Mouse (Mus musculus): Measurements from ENCODE around the gene Timm10b. TPM values are rescaled to one million over a fixed set of nuclear protein-coding genes. Genes with fewer than 3 reads are reported as not detected.

Gene Timm10b
- polyA plus RNA-seq, 1 experiment from 2014 or later, result 173 TPM

DNA sequence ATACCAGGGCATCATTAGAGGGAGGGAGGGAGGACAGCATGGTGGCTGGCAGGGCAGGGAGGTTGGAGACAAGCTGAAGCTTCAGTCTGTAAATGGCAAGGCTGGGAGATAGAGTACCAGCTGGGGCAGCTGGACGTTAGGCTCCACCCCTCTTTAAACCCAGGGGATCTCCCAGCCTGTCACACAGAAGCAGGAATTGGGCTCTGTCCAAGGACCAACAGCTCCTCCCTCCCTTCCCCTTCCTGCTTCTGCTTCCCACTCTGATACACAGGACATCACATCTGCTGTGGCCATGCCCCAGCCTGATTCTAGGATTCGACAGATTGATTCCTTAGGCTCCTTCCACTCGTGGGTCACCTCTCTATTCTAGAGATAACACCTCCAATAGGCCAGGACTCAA, 11.2 kb upstream of the Timm10b start:
- H3K27ac ChIP-seq, result no peak overlapping the region
- H3K4me1 ChIP-seq, result peaks cover 10% of the 10 kb centered on the region
- DNase-seq (ENCODE audit: low spot score), result no peak
- no peaks in the 10 kb centered on the region for H3K9me3 ChIP-seq (replicated peaks)
- H3K4me3 ChIP-seq, result no peak overlapping the region
- H3K27me3 ChIP-seq (ENCODE audit: low read depth, poor library complexity, severe bottlenecking), result no peaks in the 10 kb centered on the region
- WGBS, result 38% methylated on average over 3 of the region's 3 CpGs
- H3K36me3 ChIP-seq, result peaks cover 17% of the 10 kb centered on the region

DNA sequence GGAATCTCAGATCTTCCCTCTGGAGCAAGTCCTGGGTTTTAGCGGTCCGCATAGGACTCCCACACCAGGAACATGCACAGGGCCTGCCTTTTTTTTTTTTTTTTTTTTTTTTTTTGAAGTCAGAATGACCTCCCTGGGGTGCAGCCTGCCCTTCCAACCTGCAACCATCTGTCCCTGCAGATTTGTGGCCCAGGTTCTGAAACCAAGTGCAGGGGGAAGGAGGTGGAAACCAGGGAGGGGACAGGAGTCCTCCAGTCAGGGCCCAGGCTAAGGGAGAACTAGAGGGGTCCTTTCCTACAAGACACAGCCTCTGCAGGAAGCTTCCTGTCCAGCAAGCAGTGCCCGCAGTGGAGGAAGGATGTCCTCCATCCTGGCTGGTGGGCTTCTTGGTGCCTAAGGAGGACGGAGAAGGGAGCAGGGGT, 7.3 kb upstream of the Timm10b start:
- peaks cover 6% of the 10 kb centered on the region for H3K27me3 ChIP-seq (ENCODE audit: low read depth, poor library complexity, severe bottlenecking)
- 26% methylated on average over 4 of the region's 4 CpGs for WGBS
- peaks cover 20% of the 10 kb centered on the region for H3K4me1 ChIP-seq
- H3K4me3 ChIP-seq, result peak overlapping the region; percentile 76
- DNase-seq (ENCODE audit: low spot score), result peak; percentile 51
- H3K27ac ChIP-seq, result peak overlapping the region; percentile 88
- no peaks in the 10 kb centered on the region for H3K9me3 ChIP-seq (replicated peaks)
- peaks cover 25% of the 10 kb centered on the region for H3K36me3 ChIP-seq

- Histone ChIP-seq H3K9me3 (replicated peaks) (no peaks in the 10 kb centered on the region), H3K27ac (peak within 1 kb of the TSS; percentile 88), H3K4me3 (peak within 1 kb of the TSS; percentile 76), H3K4me1 (peaks cover 20% of the 10 kb centered on the region), H3K36me3 (peaks cover 32% of the 10 kb centered on the region), H3K27me3 (ENCODE audit: low read depth, poor library complexity, severe bottlenecking) (peaks cover 6% of the 10 kb centered on the region)
- WGBS, result under 1% methylated on average over 66 of the region's 71 CpGs
- DNase-seq (ENCODE audit: low spot score), result peak; percentile 94
Measured at GRCm38 (mm10) chr7:105633127-105633800, 6.6 kb upstream of the Timm10b start, which contains the start of gene Trim3. Trim3 (minus strand) TSS chr7:105633571.

GRCm38 (mm10) chr7:105633801-105634135, 6.1 kb upstream of the Timm10b start:
- Histone ChIP-seq H3K9me3 (replicated peaks) (no peaks in the 10 kb centered on the region), H3K4me1 (peaks cover 20% of the 10 kb centered on the region), H3K4me3 (peak overlapping the region; percentile 76), H3K36me3 (peaks cover 37% of the 10 kb centered on the region), H3K27me3 (ENCODE audit: low read depth, poor library complexity, severe bottlenecking) (peaks cover 6% of the 10 kb centered on the region), H3K27ac (peak overlapping the region; percentile 88)
- no peak for DNase-seq (ENCODE audit: low spot score)
- WGBS, result 6% methylated on average over 10 of the region's 10 CpGs

GRCm38 (mm10) chr7:105634272-105634920, 5.5 kb upstream of the Timm10b start:
- 58% methylated on average over 9 of the region's 9 CpGs for WGBS
- H3K9me3 ChIP-seq (replicated peaks), result no peaks in the 10 kb centered on the region
- peaks cover 38% of the 10 kb centered on the region for H3K36me3 ChIP-seq
- no peak overlapping the region for H3K27ac ChIP-seq
- H3K27me3 ChIP-seq (ENCODE audit: low read depth, poor library complexity, severe bottlenecking), result peaks cover 6% of the 10 kb centered on the region
- peaks cover 24% of the 10 kb centered on the region for H3K4me1 ChIP-seq
- DNase-seq (ENCODE audit: low spot score), result no peak
- peak overlapping the region; percentile 76 for H3K4me3 ChIP-seq

DNA sequence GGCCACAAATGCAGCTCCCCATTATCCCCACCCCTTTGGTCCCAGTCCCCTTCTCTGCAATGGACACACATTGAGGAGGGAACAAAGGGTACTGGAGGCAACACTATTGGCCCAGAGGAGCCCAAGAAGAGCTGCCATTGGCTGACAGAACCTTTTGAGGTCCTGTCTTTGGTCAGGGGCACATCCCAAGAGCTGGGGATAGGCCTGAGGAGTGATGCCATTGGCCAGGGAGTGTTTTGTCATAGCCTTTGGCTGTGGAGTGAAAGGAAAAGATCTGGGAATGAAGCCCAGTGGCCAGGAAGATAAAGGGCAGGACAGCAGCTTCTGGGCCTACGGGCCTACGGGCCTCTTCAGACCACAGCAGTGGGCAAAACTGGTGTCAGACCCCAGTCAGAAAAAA, 4.1 kb upstream of the Timm10b start:
- 100% methylated on average over 2 of the region's 2 CpGs for WGBS
- Histone ChIP-seq H3K4me1 (peaks cover 30% of the 10 kb centered on the region), H3K27me3 (ENCODE audit: low read depth, poor library complexity, severe bottlenecking) (peaks cover 6% of the 10 kb centered on the region), H3K9me3 (replicated peaks) (no peaks in the 10 kb centered on the region), H3K4me3 (no peak overlapping the region), H3K27ac (no peak overlapping the region), H3K36me3 (peaks cover 38% of the 10 kb centered on the region)
- no peak for DNase-seq (ENCODE audit: low spot score)

DNA sequence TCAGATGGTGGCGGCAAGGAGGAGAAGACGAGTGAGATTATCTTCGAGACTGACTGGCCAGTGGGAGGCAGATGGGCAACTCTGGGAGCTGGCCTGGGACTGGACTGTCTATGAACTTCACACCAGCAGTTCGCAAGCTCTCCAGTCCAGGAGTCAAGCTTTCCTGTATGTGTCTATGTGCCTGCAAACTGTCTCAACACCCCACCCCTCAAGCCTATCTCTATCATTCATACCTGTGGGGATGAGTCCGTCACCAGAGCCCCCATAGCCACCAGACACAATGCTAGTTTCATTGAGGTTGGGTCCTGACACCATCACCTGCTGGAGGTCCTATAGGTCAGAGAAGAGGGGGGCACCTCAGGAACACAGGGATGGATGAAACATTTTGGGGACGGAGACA, 1.1 kb upstream of the Timm10b start:
- Histone ChIP-seq H3K4me1 (peaks cover 32% of the 10 kb centered on the region), H3K27ac (no peak overlapping the region), H3K9me3 (replicated peaks) (no peaks in the 10 kb centered on the region), H3K36me3 (peaks cover 50% of the 10 kb centered on the region), H3K4me3 (peak overlapping the region; percentile 82; the same call in 1 of the 2 replicates), H3K27me3 (ENCODE audit: low read depth, poor library complexity, severe bottlenecking) (peaks cover 6% of the 10 kb centered on the region)
- 93% methylated on average over 6 of the region's 6 CpGs for WGBS
- DNase-seq (ENCODE audit: low spot score), result no peak

DNA sequence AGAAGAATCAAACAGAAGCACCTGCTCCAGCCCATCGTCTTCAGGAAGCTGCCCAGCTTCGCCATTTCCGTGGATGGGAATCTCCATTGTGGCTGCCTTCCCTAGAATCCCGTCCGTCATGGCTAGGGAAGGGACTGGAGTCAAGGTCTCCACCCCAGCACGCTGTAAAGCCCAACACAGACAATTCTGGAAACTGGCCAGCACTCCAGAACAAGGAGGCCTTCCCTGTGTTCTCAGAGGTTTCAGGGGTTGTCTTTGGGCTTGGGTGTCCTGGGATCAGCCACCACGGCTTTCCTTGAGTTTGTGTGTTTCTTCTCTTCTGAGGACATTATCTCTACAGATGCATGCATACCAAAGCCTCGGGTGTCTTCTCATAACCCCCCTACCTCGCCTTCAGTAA, 552 bp upstream of the Timm10b start:
- Histone ChIP-seq H3K27ac (no peak overlapping the region; the same call in 1 of the 2 replicates), H3K9me3 (replicated peaks) (no peaks in the 10 kb centered on the region), H3K27me3 (ENCODE audit: low read depth, poor library complexity, severe bottlenecking) (peaks cover 5% of the 10 kb centered on the region), H3K4me3 (peak overlapping the region; percentile 82), H3K36me3 (peaks cover 55% of the 10 kb centered on the region), H3K4me1 (peaks cover 27% of the 10 kb centered on the region)
- DNase-seq (ENCODE audit: low spot score), result no peak
- 82% methylated on average over 9 of the region's 9 CpGs for WGBS

GRCm38 (mm10) chr7:105640233-105640893, 507 bp downstream of the Timm10b start, which contains the start of the genes Arfip2 and Gm45799:
Arfip2 (minus strand) TSS chr7:105640416.
Gm45799 (plus strand) TSS chr7:105640552.
- peak; percentile 95 for DNase-seq (ENCODE audit: low spot score)
- Histone ChIP-seq H3K27ac (peak within 1 kb of the TSS; percentile 87), H3K4me1 (peaks cover 23% of the 10 kb centered on the region), H3K4me3 (peak within 1 kb of the TSS; percentile 82), H3K36me3 (peaks cover 54% of the 10 kb centered on the region), H3K9me3 (replicated peaks) (no peaks in the 10 kb centered on the region), H3K27me3 (ENCODE audit: low read depth, poor library complexity, severe bottlenecking) (no peaks in the 10 kb centered on the region; the same call in 1 of the 2 replicates)
- under 1% methylated on average over 45 of the region's 45 CpGs for WGBS

- DNase-seq (ENCODE audit: low spot score), result no peak
- Histone ChIP-seq H3K27ac (peak overlapping the region; percentile 87), H3K4me3 (peak overlapping the region; percentile 82), H3K36me3 (peaks cover 49% of the 10 kb centered on the region), H3K27me3 (ENCODE audit: low read depth, poor library complexity, severe bottlenecking) (no peaks in the 10 kb centered on the region), H3K4me1 (peaks cover 23% of the 10 kb centered on the region), H3K9me3 (replicated peaks) (no peaks in the 10 kb centered on the region)
- 1% methylated on average over 18 of the region's 18 CpGs for WGBS
Measured at GRCm38 (mm10) chr7:105640894-105641255, 1.0 kb downstream of the Timm10b start.

GRCm38 (mm10) chr7:105641936-105642335, 2.1 kb downstream of the Timm10b start:
- H3K4me3 ChIP-seq, result peak overlapping the region; percentile 82; the same call in 1 of the 2 replicates
- 81% methylated on average over 3 of the region's 3 CpGs for WGBS
- DNase-seq (ENCODE audit: low spot score), result no peak

DNA sequence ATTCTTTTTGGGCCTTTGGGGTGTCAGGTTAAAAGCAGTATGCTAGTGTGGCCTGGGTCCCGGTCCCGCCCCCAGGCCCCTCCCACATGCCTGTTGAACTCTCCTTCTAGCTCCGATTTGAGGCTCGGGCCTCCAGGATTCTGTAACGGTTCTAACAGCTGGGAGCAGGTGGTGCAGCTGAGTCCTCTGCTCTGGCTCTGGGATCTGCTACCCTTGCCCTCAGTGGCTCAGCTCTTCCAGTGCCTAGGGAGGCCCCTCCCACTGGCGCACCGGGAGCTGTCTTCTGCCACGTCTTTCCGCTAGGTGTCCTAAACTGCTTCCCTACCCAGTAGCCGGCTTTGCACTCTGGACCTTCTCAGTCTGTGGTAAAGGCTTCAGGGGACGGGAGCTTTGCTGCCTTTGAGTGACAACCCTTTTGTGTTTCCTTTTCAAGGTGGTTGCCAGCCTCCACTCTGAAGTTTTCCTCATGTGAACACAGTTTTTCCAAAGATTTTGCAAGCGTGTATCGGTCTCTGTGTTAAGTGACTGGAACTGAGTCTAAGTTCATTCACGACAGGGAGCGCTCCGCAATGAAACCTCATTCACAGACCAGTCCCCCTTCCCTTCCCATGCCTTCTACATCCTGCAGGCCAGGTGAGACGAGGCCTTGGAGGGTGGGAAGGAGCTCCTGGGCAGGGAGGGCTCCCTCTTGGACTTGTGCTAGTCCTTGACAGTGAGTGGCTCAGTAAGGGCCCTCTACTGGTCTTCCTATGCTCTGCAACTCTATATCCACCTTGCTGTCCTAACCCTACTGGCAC, 11.0 kb downstream of the Timm10b start, which contains the start of gene Dnhd1:
Gene Dnhd1 (plus strand): TSS at position 189 of the 797 bp plus-strand sequence.
- H3K4me1 ChIP-seq, result peaks cover 15% of the 10 kb centered on the region
- H3K4me3 ChIP-seq, result peak within 1 kb of the TSS; percentile 48
- 0 out of 2 replicates have a peak within 1 kb of the TSS, but pooled peaks have one; percentile 53 for H3K27ac ChIP-seq
- H3K36me3 ChIP-seq, result peaks cover 8% of the 10 kb centered on the region
- no peaks in the 10 kb centered on the region for H3K9me3 ChIP-seq (replicated peaks)
- H3K27me3 ChIP-seq (ENCODE audit: low read depth, poor library complexity, severe bottlenecking), result no peaks in the 10 kb centered on the region
- 3% methylated on average over 17 of the region's 17 CpGs for WGBS
- peak; percentile 78 for DNase-seq (ENCODE audit: low spot score)

More at GRCm38 (mm10) chr7:105641936-105642335, 2.1 kb downstream of the Timm10b start:
- H3K27ac ChIP-seq, result no peak overlapping the region
- peaks cover 23% of the 10 kb centered on the region for H3K4me1 ChIP-seq
- no peaks in the 10 kb centered on the region for H3K9me3 ChIP-seq (replicated peaks)
- peaks cover 43% of the 10 kb centered on the region for H3K36me3 ChIP-seq
- H3K27me3 ChIP-seq (ENCODE audit: low read depth, poor library complexity, severe bottlenecking), result no peaks in the 10 kb centered on the region

All from limb, embryonic 10.5 days (tissue).